Mouse (Mus musculus) macrophage (primary cell): ENCODE data around the gene Pitpnm1. TPM values are rescaled to one million over a fixed set of nuclear protein-coding genes. Genes with fewer than 3 reads are reported as not detected.
"Not testable (repeated sequence)": the region's sequence is repeated elsewhere in the genome, so short reads cannot be mapped to it uniquely, and the experiment has no call there.

Experiments
- H3K27ac ChIP-seq: fragments of 350-480 bp; formaldehyde crosslinking; 2 replicates; pipeline ENCODE4 v1.9.0; 2021
- H3K36me3 ChIP-seq: fragments of 350-480 bp; formaldehyde crosslinking; 2 replicates; pipeline ENCODE4 v1.9.0; 2021; ENCODE audit errors: inconsistent target
- H3K4me3 ChIP-seq: fragments of 350-480 bp; formaldehyde crosslinking; 2 replicates; pipeline ENCODE4 v1.9.0; 2021; ENCODE audit errors: inconsistent target
- H3K79me2 ChIP-seq: fragments of 350-480 bp; formaldehyde crosslinking; 2 replicates; pipeline ENCODE4 v1.9.0; 2021; ENCODE audit errors: inconsistent target
- WGBS: methylation state at CpG from one replicate; pipeline ENCODE4 v1.1.7; 2026; ENCODE audit warnings: inconsistent platforms; ENCODE audit not compliant: missing documents; 5-methylcytosine and 5-hydroxymethylcytosine counted together
- polyA plus RNA-seq: library from polyadenylated mRNA; stranded (reverse); fragments of 250-400 nt; gene quantifications from 3 replicates; pipeline ENCODE4 v1.2.4, GENCODE M21; 2018; ENCODE audit warnings: inconsistent platforms

Pitpnm1 gene
- polyA plus RNA-seq, 1 experiment from 2014 or later: 14.2 TPM

DNA sequence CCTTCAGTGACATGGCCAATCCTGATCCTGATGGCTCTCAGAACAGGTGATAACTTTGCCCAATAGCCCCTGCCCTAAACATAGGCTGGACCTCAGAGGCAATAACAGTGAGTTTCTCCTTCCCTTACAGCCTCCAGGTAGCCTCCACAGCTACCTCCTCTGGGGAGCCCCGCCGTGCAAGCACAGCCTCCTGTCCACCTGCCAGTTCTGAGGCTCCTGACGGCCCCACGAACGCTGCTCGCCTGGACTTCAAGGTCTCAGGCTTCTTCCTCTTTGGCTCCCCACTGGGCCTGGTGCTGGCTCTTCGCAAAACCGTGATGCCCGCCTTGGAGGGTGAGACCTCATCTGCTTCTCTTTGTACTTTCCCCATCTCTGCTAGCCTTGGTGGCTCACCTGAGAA, 8.7 kb downstream of the Pitpnm1 start:
- WGBS: 88% methylated on average over 9 of the region's 9 CpGs
- no peaks in the 10 kb centered on the region for H3K79me2 ChIP-seq
- no peak overlapping the region for H3K4me3 ChIP-seq
- peaks cover 84% of the 10 kb centered on the region for H3K36me3 ChIP-seq
- H3K27ac ChIP-seq: no peak overlapping the region

DNA sequence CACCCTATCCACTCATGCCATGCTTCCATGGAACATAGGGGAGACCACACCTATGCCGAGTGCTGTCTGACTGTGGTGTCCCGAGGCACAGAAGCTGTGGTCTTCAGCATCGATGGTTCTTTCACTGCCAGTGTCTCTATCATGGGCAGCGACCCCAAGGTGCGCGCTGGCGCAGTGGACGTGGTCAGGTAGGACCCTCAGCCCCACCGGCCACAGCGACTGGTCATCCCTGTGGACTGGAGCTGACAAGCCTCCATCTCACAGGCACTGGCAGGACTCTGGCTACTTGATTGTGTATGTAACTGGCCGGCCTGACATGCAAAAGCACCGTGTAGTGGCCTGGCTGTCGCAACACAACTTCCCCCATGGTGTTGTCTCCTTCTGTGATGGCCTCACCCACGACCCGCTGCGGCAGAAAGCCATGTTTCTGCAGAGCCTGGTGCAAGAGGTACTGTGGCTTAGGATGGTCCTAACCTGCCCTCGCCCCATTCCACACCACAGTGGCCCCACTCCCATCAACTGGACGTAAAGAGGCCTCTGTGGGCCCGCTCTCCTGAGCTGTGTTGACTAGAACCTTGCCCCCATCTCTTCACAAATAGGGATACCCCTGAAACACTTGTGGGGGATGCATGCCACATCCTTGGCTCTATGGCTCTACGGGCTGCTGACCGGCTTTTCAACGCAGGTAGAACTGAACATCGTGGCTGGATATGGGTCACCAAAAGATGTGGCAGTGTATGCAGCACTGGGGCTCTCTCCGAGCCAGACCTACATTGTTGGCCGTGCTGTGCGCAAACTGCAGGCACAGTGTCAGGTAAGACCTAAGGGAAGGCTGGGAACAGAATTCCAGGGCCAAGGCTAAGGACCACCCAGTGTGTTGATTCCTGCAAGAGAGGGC, 12.5 kb downstream of the Pitpnm1 start:
- Histone ChIP-seq H3K27ac (peak overlapping the region; percentile 95), H3K4me3 (no peak overlapping the region), H3K36me3 (peaks cover 78% of the 10 kb centered on the region), H3K79me2 (no peaks in the 10 kb centered on the region)
- WGBS: 78% methylated on average over 25 of the region's 26 CpGs

DNA sequence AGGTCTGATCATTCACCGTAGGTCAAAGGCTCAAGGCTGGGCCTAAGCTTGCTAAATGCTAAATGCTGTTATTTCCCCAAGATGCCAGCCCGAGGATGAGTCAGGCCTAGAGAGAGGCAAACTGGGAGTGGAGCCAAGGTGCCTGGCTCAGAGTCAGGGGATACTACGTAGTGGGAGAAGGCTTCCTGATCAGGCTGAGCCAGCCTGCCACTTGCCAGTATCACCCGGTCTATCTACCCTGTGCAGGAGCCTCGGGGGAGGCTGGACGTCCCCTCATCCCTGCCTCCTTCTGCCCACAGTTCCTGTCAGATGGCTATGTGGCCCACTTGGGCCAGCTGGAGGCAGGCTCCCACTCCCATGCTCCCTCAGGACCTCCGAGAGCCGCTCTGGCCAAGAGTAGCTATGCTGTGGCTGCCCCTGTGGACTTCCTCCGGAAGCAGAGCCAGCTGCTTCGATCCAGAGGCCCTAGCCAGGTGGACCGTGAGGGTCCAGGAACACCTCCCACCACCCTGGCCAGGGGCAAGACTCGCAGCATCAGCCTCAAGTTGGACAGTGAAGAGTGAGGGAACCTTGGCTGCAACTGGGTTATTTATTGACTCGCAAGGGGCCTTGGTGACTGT, 13.5 kb downstream of the Pitpnm1 start:
- Histone ChIP-seq H3K27ac (peak overlapping the region; percentile 95), H3K36me3 (peaks cover 77% of the 10 kb centered on the region), H3K4me3 (no peak overlapping the region), H3K79me2 (peaks cover 6% of the 10 kb centered on the region; the same call in 1 of the 2 replicates)
- 4% methylated on average over 13 of the region's 13 CpGs for WGBS

DNA sequence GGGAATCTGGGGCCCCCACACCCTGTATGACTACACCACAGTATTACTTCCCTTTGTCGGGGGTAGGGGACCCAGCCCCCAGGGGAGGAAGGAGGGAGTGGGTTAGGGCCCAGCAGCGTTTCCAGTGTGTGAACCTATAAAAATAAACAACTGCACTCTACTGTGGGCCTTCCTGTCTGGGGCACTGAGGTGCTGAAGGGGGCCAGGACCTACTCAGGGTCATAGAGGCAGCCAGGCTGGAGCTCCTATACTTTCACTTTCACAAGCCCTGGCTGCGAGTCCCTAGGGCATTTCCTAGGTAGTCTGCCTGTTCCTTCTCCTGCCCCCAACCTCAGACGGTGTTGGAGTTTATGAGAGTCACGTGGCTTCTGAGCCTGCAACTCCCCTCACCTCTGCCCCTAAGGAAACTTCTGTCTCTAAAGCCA, 14.0 kb downstream of the Pitpnm1 start:
- Histone ChIP-seq H3K36me3 (peaks cover 72% of the 10 kb centered on the region), H3K27ac (peak overlapping the region; percentile 95), H3K4me3 (no peak overlapping the region), H3K79me2 (peaks cover 11% of the 10 kb centered on the region; the same call in 1 of the 2 replicates)
- WGBS: 6% methylated on average over 5 of the region's 5 CpGs

DNA sequence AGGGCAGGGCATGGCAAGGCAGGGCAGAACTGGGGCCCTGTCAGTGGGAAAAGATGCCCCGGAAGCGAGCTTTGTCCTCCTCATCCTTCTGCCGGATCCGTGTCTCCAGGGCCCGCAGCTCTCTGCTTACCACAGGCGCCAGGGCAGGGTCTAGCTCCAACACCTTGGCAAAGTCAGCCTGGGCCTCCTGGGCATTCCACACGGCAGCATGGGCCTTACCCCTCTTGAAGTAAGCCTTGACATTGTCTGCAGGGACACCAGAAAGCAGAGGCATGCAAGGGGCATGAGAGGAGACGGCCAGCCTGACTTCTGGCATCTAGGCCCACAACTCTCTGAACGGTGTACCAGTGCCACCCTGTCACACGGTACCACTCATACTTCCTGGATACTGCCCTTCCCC, 14.8 kb downstream of the Pitpnm1 start:
- Histone ChIP-seq H3K79me2 (peaks cover 18% of the 10 kb centered on the region; the same call in 1 of the 2 replicates), H3K27ac (peak overlapping the region; percentile 95; the same call in 1 of the 2 replicates), H3K36me3 (peaks cover 66% of the 10 kb centered on the region), H3K4me3 (no peak overlapping the region)
- 90% methylated on average over 10 of the region's 10 CpGs for WGBS

DNA sequence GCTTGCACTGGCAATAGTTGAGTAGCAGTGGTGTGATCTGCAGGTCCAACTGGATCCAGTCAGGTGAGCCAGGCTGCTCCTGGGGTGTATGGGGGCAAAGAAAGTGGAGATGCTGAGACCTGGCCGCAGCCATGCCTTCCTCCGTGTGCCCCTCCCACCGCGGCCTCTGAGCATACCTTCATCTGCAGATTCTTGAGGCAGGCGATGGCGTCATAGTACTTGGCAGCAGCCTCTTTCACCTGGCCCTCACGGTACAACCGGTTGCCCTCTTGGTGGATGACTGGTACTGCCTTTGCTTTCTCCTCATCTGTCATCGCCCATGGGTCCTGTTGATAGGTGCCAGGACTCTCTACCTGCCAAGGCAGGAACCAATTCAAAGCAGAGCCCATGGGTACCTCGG, 15.3 kb downstream of the Pitpnm1 start:
- H3K79me2 ChIP-seq: peaks cover 24% of the 10 kb centered on the region; the same call in 1 of the 2 replicates
- H3K27ac ChIP-seq: no peak overlapping the region
- H3K4me3 ChIP-seq: no peak overlapping the region
- 96% methylated on average over 10 of the region's 10 CpGs for WGBS
- H3K36me3 ChIP-seq: peaks cover 60% of the 10 kb centered on the region

DNA sequence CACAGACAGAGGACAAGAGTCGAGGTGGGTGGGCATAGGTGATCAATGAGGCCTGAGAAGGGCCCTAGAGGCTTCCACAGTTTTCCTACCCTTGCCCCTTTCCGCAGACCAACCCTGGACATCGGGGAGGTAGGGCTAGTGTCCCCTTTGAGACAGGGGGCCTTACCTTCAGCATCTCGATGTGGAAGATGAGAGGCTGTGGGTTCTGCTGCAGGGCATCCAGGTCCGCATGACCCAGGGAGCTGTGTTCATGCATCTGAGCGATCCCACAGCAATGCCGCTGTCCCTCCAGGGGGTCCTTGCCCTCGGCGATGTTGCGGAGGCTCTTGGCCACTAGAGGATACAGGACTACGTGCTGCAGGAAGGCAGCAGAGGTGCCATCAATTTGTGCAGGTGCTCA, 16.0 kb downstream of the Pitpnm1 start:
- H3K36me3 ChIP-seq: peaks cover 53% of the 10 kb centered on the region

DNA sequence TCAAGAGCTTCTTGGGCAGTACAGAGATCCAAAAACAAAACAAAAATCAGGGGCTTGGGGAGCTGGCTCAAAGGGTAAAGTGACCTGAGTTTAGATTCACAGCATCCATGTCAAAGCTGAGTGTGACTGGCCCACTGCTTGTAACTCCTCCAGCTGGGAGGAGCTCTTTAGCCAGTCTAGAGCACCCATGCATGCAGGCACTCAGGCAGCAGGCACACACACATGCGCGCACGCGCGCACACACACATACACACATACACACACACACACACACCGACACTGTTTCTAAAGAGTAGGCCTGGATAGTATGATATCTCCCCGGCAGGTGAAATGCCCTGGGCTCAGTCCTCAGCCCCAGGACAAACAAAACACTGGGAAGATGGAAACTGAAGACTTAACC, 17.2 kb downstream of the Pitpnm1 start:
- Histone ChIP-seq H3K36me3 (peaks cover 41% of the 10 kb centered on the region), H3K4me3 (no peak overlapping the region), H3K27ac (no peak overlapping the region), H3K79me2 (peaks cover 32% of the 10 kb centered on the region; the same call in 1 of the 2 replicates)
- 85% methylated on average over 2 of the region's 7 CpGs for WGBS

More for the DNA sequence above, 16.0 kb downstream of the Pitpnm1 start:
- no peak overlapping the region for H3K27ac ChIP-seq
- H3K4me3 ChIP-seq: no peak overlapping the region
- H3K79me2 ChIP-seq: peaks cover 31% of the 10 kb centered on the region; the same call in 1 of the 2 replicates
- 95% methylated on average over 11 of the region's 11 CpGs for WGBS

DNA sequence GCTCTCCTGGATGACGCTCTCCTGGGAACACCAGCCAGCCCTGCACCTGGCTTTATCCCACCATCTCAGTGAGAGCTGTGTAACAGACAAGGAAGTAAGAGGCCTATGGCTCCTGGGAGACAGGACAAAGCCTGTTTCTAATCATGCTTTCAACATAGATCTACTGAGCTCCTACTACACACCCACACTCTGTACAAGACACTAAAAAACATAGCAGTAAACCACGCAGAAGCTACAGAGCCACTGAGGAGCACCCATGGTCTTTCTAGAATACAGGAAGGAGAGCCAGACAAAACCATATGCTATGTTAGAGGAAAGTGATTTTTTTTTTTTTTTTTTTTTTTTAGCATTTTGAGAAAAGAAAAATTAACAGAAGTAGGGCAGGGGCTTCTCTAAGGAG, 18.6 kb downstream of the Pitpnm1 start:
- WGBS: 94% methylated on average over 2 of the region's 2 CpGs
- Histone ChIP-seq H3K4me3 (no peak overlapping the region), H3K27ac (no peak overlapping the region), H3K79me2 (peaks cover 32% of the 10 kb centered on the region; the same call in 1 of the 2 replicates), H3K36me3 (peaks cover 35% of the 10 kb centered on the region)

DNA sequence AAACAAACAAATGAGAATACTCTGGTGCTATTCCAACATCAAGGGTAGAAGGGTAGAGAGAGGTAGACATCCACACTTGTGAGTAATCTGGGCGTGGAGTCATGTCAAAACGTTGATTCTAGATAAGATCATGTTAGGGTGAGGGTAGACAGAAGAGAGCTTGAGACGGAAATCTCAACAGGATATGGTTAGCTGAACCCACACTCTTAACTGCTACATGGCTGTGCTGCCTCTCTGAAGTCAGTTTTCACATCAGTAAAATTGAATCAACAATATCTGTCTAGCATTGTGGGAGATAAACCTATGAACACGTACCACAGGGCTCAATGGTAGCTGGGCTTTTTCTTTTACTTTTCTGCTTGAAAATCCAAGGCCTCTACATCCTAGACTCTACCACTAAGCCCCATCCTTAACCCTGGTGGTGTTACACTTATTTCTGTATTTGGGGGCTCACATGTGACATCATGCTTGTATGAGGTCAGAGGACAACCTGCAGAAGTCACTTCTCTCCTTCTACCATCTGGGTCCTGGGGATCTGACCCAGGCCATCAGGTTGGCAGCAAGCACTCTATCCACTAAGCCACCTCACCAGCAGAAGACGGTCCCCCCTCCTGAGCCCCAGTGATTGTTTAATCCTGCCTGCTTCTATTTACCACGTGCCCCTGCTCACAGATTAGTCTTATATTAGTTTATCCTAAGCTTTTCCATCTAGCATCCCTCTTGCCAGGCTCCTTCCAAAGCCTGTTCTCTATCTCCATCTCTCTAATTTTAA, 20.1 kb downstream of the Pitpnm1 start:
- H3K36me3 ChIP-seq: peaks cover 30% of the 10 kb centered on the region
- peaks cover 32% of the 10 kb centered on the region; the same call in 1 of the 2 replicates for H3K79me2 ChIP-seq
- H3K27ac ChIP-seq: no peak overlapping the region
- 72% methylated on average over 6 of the region's 6 CpGs for WGBS
- no peak overlapping the region for H3K4me3 ChIP-seq

DNA sequence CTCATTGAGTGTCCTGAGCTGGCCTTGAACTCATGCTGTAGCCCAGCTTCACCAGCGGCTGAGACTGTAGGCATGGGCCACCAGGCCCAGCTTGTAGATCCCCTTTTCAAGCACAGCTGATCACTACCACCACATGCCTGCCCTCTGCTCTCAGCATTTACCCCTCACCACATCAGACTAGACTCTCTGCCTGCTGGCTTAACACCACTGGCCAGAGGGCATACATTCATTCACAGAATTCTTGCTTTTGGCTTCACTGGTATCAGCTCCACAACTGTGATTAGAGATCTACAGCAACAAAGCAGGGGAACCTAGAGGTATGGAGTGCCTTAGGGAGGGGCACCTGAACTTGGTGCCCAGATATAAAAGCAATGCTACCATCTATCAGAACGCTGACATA, 20.7 kb downstream of the Pitpnm1 start:
- Histone ChIP-seq H3K27ac (peak overlapping the region; percentile 92; the same call in 1 of the 2 replicates), H3K4me3 (peak overlapping the region; percentile 39; the same call in 1 of the 2 replicates), H3K36me3 (peaks cover 24% of the 10 kb centered on the region), H3K79me2 (peaks cover 32% of the 10 kb centered on the region; the same call in 1 of the 2 replicates)
- WGBS: 79% methylated on average over 2 of the region's 2 CpGs

DNA sequence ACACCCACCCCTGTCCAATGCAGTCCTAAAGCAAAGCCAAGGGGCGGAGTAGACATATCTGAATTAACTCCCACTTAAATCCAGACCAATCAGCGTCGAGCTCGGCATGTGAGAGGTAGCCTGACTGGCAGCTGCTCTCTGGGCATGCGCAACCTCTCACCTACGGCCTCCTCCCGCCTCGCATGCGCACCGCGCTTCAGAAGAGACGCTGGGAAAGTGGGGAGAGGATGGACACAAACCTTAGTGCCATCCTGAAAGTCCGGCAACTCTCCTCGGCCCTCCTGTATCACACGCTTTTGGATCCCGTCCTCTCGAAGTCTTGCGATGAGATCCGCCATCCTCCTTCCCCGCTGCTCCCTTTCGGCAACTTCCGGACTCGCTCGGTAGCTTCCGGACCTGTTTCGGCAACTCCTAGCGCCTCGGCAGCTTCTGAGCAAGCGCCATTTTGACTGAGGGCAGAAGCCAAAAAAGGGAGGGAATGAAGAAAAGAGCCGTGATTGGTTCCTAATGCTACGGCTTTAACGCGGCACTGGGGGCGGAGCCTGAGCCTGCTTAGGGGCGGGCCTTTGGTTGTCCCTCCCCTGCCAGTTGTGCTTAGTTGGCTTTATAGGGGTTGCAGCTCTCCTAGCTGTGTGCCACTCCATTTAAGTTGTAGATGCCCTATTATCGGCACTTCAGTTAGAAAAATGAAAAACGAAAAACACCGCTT, 21.5 kb downstream of the Pitpnm1 start:
- Histone ChIP-seq H3K36me3 (peaks cover 17% of the 10 kb centered on the region; the same call in 1 of the 2 replicates), H3K4me3 (peak overlapping the region; percentile 39), H3K79me2 (peaks cover 35% of the 10 kb centered on the region; the same call in 1 of the 2 replicates), H3K27ac (peak overlapping the region; percentile 92)
- WGBS: 4% methylated on average over 38 of the region's 38 CpGs

DNA sequence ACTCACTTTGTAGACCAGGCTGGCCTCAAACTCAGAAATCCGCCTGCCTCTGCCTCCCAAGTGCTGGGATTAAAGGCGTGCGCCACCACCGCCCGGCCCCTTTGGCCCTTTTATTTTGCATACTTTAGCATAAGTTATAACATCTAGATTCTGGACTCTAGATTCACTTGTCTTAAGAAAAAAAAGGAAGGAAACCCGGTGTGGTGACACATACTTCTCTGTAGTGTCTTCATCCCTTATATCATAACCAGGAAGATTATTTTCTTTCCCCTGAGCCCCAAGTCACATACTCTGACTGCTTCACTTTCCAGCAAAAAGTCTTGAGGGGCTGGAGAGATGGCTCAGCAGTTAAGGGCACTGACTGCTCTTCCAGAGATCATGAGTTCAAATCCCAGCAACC, 22.1 kb downstream of the Pitpnm1 start:
- Histone ChIP-seq H3K79me2 (peaks cover 42% of the 10 kb centered on the region; the same call in 1 of the 2 replicates), H3K27ac (peak overlapping the region; percentile 92), H3K36me3 (peaks cover 10% of the 10 kb centered on the region; the same call in 1 of the 2 replicates)
- 27% methylated on average over 6 of the region's 6 CpGs for WGBS
- H3K4me3 ChIP-seq: not testable (repeated sequence)
